Mouse (Mus musculus) neural tube, embryonic 12.5 days (tissue): ENCODE results near the gene Rgs6. TPM values are rescaled to one million over a fixed set of nuclear protein-coding genes. Genes with fewer than 3 reads are reported as not detected.

Experiments
- ATAC-seq: fragments of 200-750 bp; cut with Nextera tagmentation; 2 replicates; pipeline ENCODE4 v1.8.0; 2017; ENCODE audit warnings: low read depth, mild to moderate bottlenecking, moderate TSS enrichment, moderate library complexity; ENCODE audit not compliant: low FRiP score
- H3K27ac ChIP-seq: fragments of 300-500 bp; sonication (generic); 2 replicates; pipeline ENCODE4 v1.5.1; 2016
- H3K27me3 ChIP-seq: fragments of 300-500 bp; sonication (generic); replicated peaks from 2 replicates; pipeline ENCODE4 v1.6.1; 2016; ENCODE audit warnings: mild to moderate bottlenecking
- H3K36me3 ChIP-seq: fragments of 300-500 bp; sonication (generic); 2 replicates; pipeline ENCODE4 v1.6.1; 2016; ENCODE audit warnings: mild to moderate bottlenecking
- H3K4me1 ChIP-seq: fragments of 300-500 bp; sonication (generic); 2 replicates; pipeline ENCODE4 v1.6.1; 2016
- H3K4me2 ChIP-seq: fragments of 300-500 bp; sonication (generic); replicated peaks from 2 replicates; pipeline ENCODE4 v1.6.1; 2016; ENCODE audit warnings: mild to moderate bottlenecking
- H3K4me3 ChIP-seq: fragments of 300-500 bp; sonication (generic); 2 replicates; pipeline ENCODE4 v1.5.1; 2016
- H3K9ac ChIP-seq: fragments of 300-500 bp; sonication (generic); 2 replicates; pipeline ENCODE4 v1.6.1; 2016; ENCODE audit warnings: mild to moderate bottlenecking
- H3K9me3 ChIP-seq: fragments of 300-500 bp; sonication (generic); 2 replicates; pipeline ENCODE4 v1.6.1; 2016; ENCODE audit warnings: mild to moderate bottlenecking
- WGBS: fragments of 180-500 bp; shearing (Covaris S2); methylation state at CpG from one replicate; pipeline ENCODE4 v1.1.7; 2016; 5-methylcytosine and 5-hydroxymethylcytosine counted together
- polyA plus RNA-seq: library from polyadenylated mRNA; unstranded; fragments of >200 nt; fragmentation: Nextera tagmentation; extraction: Ambion mirVana; gene quantifications from 2 replicates; pipeline ENCODE4 v1.2.1, GENCODE M21; 2016

Gene Rgs6
- 0.75 and 0.79 TPM in 2 replicates for polyA plus RNA-seq

GRCm38 (mm10) chr12:82588017-82588416 lies at the start of gene Rgs6:
TSS of gene Rgs6 (plus strand) at chr12:82588292.
- H3K27me3 ChIP-seq: no peaks in the 10 kb centered on the region
- no peak within 1 kb of the TSS for H3K9ac ChIP-seq
- no peak within 1 kb of the TSS for H3K4me3 ChIP-seq
- H3K4me1 ChIP-seq: 0 out of 2 replicates have a peak, but pooled peaks cover 3% of the 10 kb centered on the region
- no peak for ATAC-seq
- WGBS: 88% methylated on average over 2 of the region's 2 CpGs
- H3K36me3 ChIP-seq: no peaks in the 10 kb centered on the region
- no peak within 1 kb of the TSS for H3K4me2 ChIP-seq
- no peak within 1 kb of the TSS for H3K27ac ChIP-seq
- H3K9me3 ChIP-seq: no peaks in the 10 kb centered on the region

DNA sequence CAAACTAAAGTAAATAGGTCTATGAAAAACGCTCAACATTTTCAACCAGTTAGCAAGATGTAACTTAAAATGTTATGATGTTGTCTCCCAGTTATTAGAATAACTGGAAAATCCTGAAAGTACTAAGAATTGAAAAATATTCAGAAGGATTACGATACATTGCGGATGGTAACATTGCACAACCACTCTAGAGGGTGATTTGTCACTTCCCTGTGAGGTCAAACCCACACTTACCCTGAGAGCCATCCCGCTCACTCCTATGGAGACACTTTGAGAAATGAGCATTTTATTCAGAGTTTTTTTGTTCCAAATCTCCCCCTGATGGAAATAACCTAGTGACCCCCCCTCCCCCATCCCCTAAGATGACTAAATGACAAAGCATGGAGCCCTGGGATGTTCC lies 41.0 kb upstream of the Rgs6 start:
- Histone ChIP-seq H3K27me3 (no peaks in the 10 kb centered on the region), H3K9me3 (peaks cover 12% of the 10 kb centered on the region; the same call in 1 of the 2 replicates), H3K4me2 (no peak overlapping the region), H3K9ac (no peak overlapping the region), H3K36me3 (no peaks in the 10 kb centered on the region), H3K4me1 (no peaks in the 10 kb centered on the region), H3K4me3 (no peak overlapping the region), H3K27ac (no peak overlapping the region)
- WGBS: 80% methylated on average over 4 of the region's 4 CpGs
- no peak for ATAC-seq

GRCm38 (mm10) chr12:82549228-82549627 lies 38.9 kb upstream of the Rgs6 start:
- no peak overlapping the region for H3K27ac ChIP-seq
- no peaks in the 10 kb centered on the region for H3K27me3 ChIP-seq
- H3K36me3 ChIP-seq: no peaks in the 10 kb centered on the region
- ATAC-seq: no peak
- H3K9ac ChIP-seq: no peak overlapping the region
- H3K9me3 ChIP-seq: peaks cover 12% of the 10 kb centered on the region; the same call in 1 of the 2 replicates
- WGBS: 91% methylated on average over 6 of the region's 6 CpGs
- no peaks in the 10 kb centered on the region for H3K4me1 ChIP-seq
- H3K4me3 ChIP-seq: no peak overlapping the region
- H3K4me2 ChIP-seq: no peak overlapping the region

- no peaks in the 10 kb centered on the region for H3K36me3 ChIP-seq
- ATAC-seq: no peak
- H3K4me3 ChIP-seq: no peak overlapping the region
- no peak overlapping the region for H3K27ac ChIP-seq
- no peaks in the 10 kb centered on the region for H3K27me3 ChIP-seq
- no peaks in the 10 kb centered on the region for H3K4me1 ChIP-seq
- H3K9ac ChIP-seq: no peak overlapping the region
- no peak overlapping the region for H3K4me2 ChIP-seq
- H3K9me3 ChIP-seq: peaks cover 12% of the 10 kb centered on the region; the same call in 1 of the 2 replicates
- 85% methylated on average over 7 of the region's 7 CpGs for WGBS
Measured at GRCm38 (mm10) chr12:82550076-82550475, 38.0 kb upstream of the Rgs6 start.

- no peaks in the 10 kb centered on the region for H3K27me3 ChIP-seq
- no peak overlapping the region for H3K4me3 ChIP-seq
- H3K9ac ChIP-seq: no peak overlapping the region
- H3K4me1 ChIP-seq: no peaks in the 10 kb centered on the region
- H3K4me2 ChIP-seq: no peak overlapping the region
- peaks cover 12% of the 10 kb centered on the region; the same call in 1 of the 2 replicates for H3K9me3 ChIP-seq
- no peak overlapping the region for H3K27ac ChIP-seq
- no peak for ATAC-seq
- 93% methylated on average over 5 of the region's 5 CpGs for WGBS
- no peaks in the 10 kb centered on the region for H3K36me3 ChIP-seq
Measured at GRCm38 (mm10) chr12:82552376-82552775, 35.7 kb upstream of the Rgs6 start.

DNA sequence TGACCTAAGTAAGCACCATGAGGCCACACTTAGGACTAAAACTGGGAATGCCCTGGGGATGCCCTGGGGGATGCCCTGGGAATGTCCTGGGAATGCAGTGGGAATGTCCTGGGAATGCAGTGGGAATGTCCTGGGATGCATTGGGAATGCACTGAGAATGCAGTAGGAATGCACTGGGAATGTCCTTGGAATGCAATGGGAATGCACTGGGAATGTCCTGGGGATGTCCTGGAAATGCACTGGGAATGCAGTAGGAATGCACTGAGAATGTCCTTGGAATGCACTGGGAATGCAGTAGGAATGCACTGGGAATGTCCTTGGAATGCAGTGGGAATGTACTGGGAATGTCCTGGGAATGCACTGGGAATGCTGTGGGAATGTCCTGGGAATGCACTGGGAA lies 25.2 kb upstream of the Rgs6 start:
- Histone ChIP-seq H3K4me1 (no peaks in the 10 kb centered on the region), H3K36me3 (no peaks in the 10 kb centered on the region), H3K9ac (no peak overlapping the region), H3K27me3 (no peaks in the 10 kb centered on the region), H3K27ac (no peak overlapping the region), H3K4me3 (no peak overlapping the region), H3K9me3 (no peaks in the 10 kb centered on the region), H3K4me2 (no peak overlapping the region)
- ATAC-seq: no peak

DNA sequence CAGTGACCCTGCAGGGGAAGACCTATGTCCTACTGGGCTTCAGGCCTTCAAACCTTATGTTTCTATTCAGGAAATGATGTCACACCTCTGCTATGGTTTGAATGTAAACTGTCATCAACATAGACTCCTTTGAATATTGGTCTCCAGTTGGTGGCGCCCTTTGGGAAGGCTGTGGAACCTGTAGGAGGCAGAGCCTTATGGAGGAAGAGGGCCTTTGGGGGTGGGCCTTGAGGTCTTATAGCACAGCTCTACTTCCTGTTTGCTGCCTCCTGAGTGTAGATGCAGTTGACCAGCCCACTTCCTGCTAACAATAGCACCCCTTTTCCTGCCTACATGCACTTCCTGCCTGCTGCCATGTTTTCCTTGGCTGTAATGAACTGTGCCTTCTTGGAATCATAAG lies 19.7 kb upstream of the Rgs6 start:
- no peaks in the 10 kb centered on the region for H3K27me3 ChIP-seq
- no peaks in the 10 kb centered on the region for H3K9me3 ChIP-seq
- 97% methylated on average over 1 of the region's 1 CpGs for WGBS
- no peak overlapping the region for H3K27ac ChIP-seq
- no peak for ATAC-seq
- H3K36me3 ChIP-seq: no peaks in the 10 kb centered on the region
- no peaks in the 10 kb centered on the region for H3K4me1 ChIP-seq
- no peak overlapping the region for H3K4me3 ChIP-seq
- H3K9ac ChIP-seq: no peak overlapping the region
- H3K4me2 ChIP-seq: no peak overlapping the region

DNA sequence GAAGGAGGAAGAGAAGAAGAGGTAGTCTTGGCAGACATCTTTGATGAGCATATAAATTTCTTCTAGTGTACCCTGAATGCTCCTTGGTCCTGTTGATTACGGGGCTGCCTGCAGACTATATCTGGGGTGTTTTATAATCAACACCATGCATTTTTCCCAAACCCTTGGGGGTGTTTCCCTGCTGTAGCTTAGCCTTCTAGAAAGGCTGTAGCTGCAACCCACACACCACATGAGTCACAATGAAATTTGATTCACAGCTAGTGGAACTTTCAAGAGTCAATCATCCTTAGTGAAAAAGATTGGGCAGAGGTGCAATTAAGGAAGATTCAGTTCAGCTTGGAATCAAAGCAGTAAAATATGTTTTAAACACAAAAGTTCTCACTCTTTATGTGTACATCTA lies 15.4 kb upstream of the Rgs6 start:
- Histone ChIP-seq H3K9ac (no peak overlapping the region), H3K27ac (no peak overlapping the region), H3K9me3 (no peaks in the 10 kb centered on the region), H3K36me3 (no peaks in the 10 kb centered on the region), H3K4me2 (no peak overlapping the region), H3K4me1 (no peaks in the 10 kb centered on the region), H3K27me3 (no peaks in the 10 kb centered on the region), H3K4me3 (no peak overlapping the region)
- no peak for ATAC-seq
- WGBS: 88% methylated on average over 1 of the region's 1 CpGs

GRCm38 (mm10) chr12:82586592-82586991 lies 1.5 kb upstream of the Rgs6 start:
- no peak for ATAC-seq
- H3K27me3 ChIP-seq: no peaks in the 10 kb centered on the region
- no peak overlapping the region for H3K9ac ChIP-seq
- 0 out of 2 replicates have a peak, but pooled peaks cover 3% of the 10 kb centered on the region for H3K4me1 ChIP-seq
- no peaks in the 10 kb centered on the region for H3K36me3 ChIP-seq
- H3K4me3 ChIP-seq: no peak overlapping the region
- no peak overlapping the region for H3K4me2 ChIP-seq
- H3K9me3 ChIP-seq: no peaks in the 10 kb centered on the region
- WGBS: 43% methylated on average over 7 of the region's 7 CpGs
- H3K27ac ChIP-seq: no peak overlapping the region

- ATAC-seq: no peak
- H3K36me3 ChIP-seq: no peaks in the 10 kb centered on the region
- no peak overlapping the region for H3K4me2 ChIP-seq
- H3K9me3 ChIP-seq: no peaks in the 10 kb centered on the region
- no peak overlapping the region for H3K27ac ChIP-seq
- H3K9ac ChIP-seq: no peak overlapping the region
- H3K4me1 ChIP-seq: 0 out of 2 replicates have a peak, but pooled peaks cover 3% of the 10 kb centered on the region
- no peaks in the 10 kb centered on the region for H3K27me3 ChIP-seq
- 60% methylated on average over 7 of the region's 7 CpGs for WGBS
- H3K4me3 ChIP-seq: no peak overlapping the region
Measured at GRCm38 (mm10) chr12:82587348-82587895, 670 bp upstream of the Rgs6 start.

GRCm38 (mm10) chr12:82588846-82589630 lies 946 bp downstream of the Rgs6 start:
- Histone ChIP-seq H3K27ac (no peak overlapping the region), H3K9ac (no peak overlapping the region), H3K27me3 (no peaks in the 10 kb centered on the region), H3K4me1 (0 out of 2 replicates have a peak, but pooled peaks cover 3% of the 10 kb centered on the region), H3K9me3 (no peaks in the 10 kb centered on the region), H3K36me3 (no peaks in the 10 kb centered on the region), H3K4me2 (no peak overlapping the region), H3K4me3 (no peak overlapping the region)
- WGBS: 46% methylated on average over 18 of the region's 19 CpGs
- ATAC-seq: no peak

- no peak for ATAC-seq
- Histone ChIP-seq H3K9ac (no peak overlapping the region), H3K4me1 (no peaks in the 10 kb centered on the region), H3K4me3 (no peak overlapping the region), H3K27me3 (no peaks in the 10 kb centered on the region), H3K27ac (no peak overlapping the region), H3K4me2 (no peak overlapping the region), H3K36me3 (no peaks in the 10 kb centered on the region), H3K9me3 (no peaks in the 10 kb centered on the region)
- 87% methylated on average over 2 of the region's 2 CpGs for WGBS
Measured at GRCm38 (mm10) chr12:82599011-82599410, 10.9 kb downstream of the Rgs6 start.

GRCm38 (mm10) chr12:82600406-82600805 lies 12.3 kb downstream of the Rgs6 start:
- H3K4me2 ChIP-seq: no peak overlapping the region
- no peaks in the 10 kb centered on the region for H3K4me1 ChIP-seq
- no peak overlapping the region for H3K27ac ChIP-seq
- no peak overlapping the region for H3K4me3 ChIP-seq
- ATAC-seq: no peak
- 64% methylated on average over 6 of the region's 6 CpGs for WGBS
- H3K27me3 ChIP-seq: no peaks in the 10 kb centered on the region
- no peak overlapping the region for H3K9ac ChIP-seq
- H3K9me3 ChIP-seq: no peaks in the 10 kb centered on the region
- no peaks in the 10 kb centered on the region for H3K36me3 ChIP-seq
